Mouse (Mus musculus) midbrain, embryonic 11.5 days (tissue): ENCODE data around the gene Meioc. TPM values are rescaled to one million over a fixed set of nuclear protein-coding genes. Genes with fewer than 3 reads are reported as not detected.

Experiments used
- ATAC-seq: fragments of 200-750 bp; cut with Nextera tagmentation; 2 replicates; pipeline ENCODE4 v1.8.0; 2017; ENCODE audit warnings: moderate TSS enrichment, moderate library complexity; ENCODE audit not compliant: low FRiP score
- DNase-seq: peaks from one replicate; pipeline ENCODE4 v3.0.0; 2015; ENCODE audit warnings: low spot score; ENCODE audit errors: missing footprints
- H3K27ac ChIP-seq: fragments of 300-500 bp; sonication (generic); 2 replicates; pipeline ENCODE4 v1.5.1; 2014; ENCODE audit warnings: low read depth, low read length
- H3K27me3 ChIP-seq: fragments of 300-500 bp; sonication (generic); 2 replicates; pipeline ENCODE4 v1.6.1; 2014; ENCODE audit warnings: mild to moderate bottlenecking, low read length, moderate library complexity, mixed read lengths; ENCODE audit not compliant: control insufficient read depth, insufficient read depth
- H3K36me3 ChIP-seq: fragments of 300-500 bp; sonication (generic); 2 replicates; pipeline ENCODE4 v1.6.1; 2014; ENCODE audit warnings: mild to moderate bottlenecking, low read length, moderate library complexity, mixed read lengths; ENCODE audit not compliant: control insufficient read depth, insufficient read depth
- H3K4me1 ChIP-seq: fragments of 300-500 bp; sonication (generic); 2 replicates; pipeline ENCODE4 v1.6.1; 2014; ENCODE audit warnings: low read length; ENCODE audit not compliant: control insufficient read depth, insufficient read depth
- H3K4me2 ChIP-seq: fragments of 300-500 bp; sonication (generic); 2 replicates; pipeline ENCODE4 v1.6.1; 2014; ENCODE audit warnings: mild to moderate bottlenecking, moderate library complexity
- H3K4me3 ChIP-seq: fragments of 300-500 bp; sonication (generic); 2 replicates; pipeline ENCODE4 v1.5.1; 2014; ENCODE audit warnings: low read depth, low read length
- H3K9ac ChIP-seq: fragments of 300-500 bp; sonication (generic); 2 replicates; pipeline ENCODE4 v1.6.1; 2014; ENCODE audit warnings: low read length
- H3K9me3 ChIP-seq: fragments of 300-500 bp; sonication (generic); 2 replicates; pipeline ENCODE4 v1.6.1; 2016; ENCODE audit warnings: low read length; ENCODE audit not compliant: control insufficient read depth
- WGBS: fragments of 180-500 bp; shearing (Covaris S2); extraction: QIAGEN DNeasy Blood & Tissue Kit; methylation state at CpG from one replicate; pipeline ENCODE4 v1.1.7; 2014; 5-methylcytosine and 5-hydroxymethylcytosine counted together
- polyA plus RNA-seq: library from polyadenylated mRNA; unstranded; fragments of >200 nt; fragmentation: Nextera tagmentation; extraction: Ambion mirVana; gene quantifications from 2 replicates; pipeline ENCODE4 v1.2.1, GENCODE M21; 2014

The Meioc gene
- 0.40 and 0.62 TPM in 2 replicates for polyA plus RNA-seq

DNA sequence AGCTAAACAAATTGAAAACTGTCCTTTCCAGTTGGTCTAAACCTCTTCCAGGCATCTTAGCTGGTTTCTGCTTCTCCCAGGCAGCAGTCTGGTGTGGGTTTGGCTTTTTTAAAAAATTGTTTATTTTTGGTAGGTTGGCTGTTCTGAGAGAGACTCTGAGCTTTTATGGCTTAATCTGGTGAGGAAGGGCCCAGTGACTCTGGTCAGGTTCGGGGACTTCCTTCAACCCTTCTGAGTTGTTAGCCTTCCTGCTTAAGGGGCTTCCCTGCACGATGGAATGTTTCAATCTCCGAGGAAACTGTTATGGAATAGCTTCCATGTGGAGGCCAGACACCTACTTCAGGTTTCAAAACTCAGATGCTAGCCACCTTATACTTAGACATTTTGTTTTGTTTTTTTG lies at the start of gene Meioc:
Gene Meioc (plus strand): TSS at position 301 of the 400 bp plus-strand sequence.
- 79% methylated on average over 3 of the region's 3 CpGs for WGBS

DNA sequence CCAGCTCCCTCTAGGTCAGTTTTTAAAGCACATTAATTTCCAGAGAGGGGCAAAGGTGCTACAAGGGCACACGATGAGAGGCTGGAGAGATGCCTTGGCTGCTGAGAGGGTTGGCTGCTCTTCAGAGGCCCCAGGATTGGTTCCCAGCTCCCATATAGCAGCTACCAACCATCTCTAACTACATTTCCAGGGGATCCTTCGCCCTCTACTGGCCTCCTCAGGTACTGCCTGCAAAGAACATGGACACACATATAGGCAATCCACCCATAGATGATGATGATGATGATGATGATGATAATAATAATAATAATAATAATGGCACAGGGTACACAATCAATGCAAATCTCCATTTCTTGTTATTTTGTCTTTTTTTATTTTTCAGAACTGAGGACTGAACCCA lies 44.1 kb upstream of the Meioc start:
- no peak for DNase-seq
- 67% methylated on average over 2 of the region's 2 CpGs for WGBS
- H3K27ac ChIP-seq: no peak overlapping the region
- no peak overlapping the region for H3K4me3 ChIP-seq
- no peak overlapping the region for H3K4me2 ChIP-seq
- H3K36me3 ChIP-seq: no peaks in the 10 kb centered on the region
- H3K9ac ChIP-seq: no peak overlapping the region
- no peaks in the 10 kb centered on the region for H3K27me3 ChIP-seq
- ATAC-seq: no peak
- H3K9me3 ChIP-seq: peaks cover 4% of the 10 kb centered on the region; the same call in 1 of the 2 replicates
- peaks cover 10% of the 10 kb centered on the region for H3K4me1 ChIP-seq

More for the DNA sequence above, at the start of gene Meioc:
- Histone ChIP-seq H3K9me3 (peaks cover 7% of the 10 kb centered on the region), H3K4me3 (no peak within 1 kb of the TSS), H3K27me3 (peaks cover 9% of the 10 kb centered on the region), H3K4me1 (no peaks in the 10 kb centered on the region), H3K36me3 (no peaks in the 10 kb centered on the region), H3K4me2 (no peak within 1 kb of the TSS), H3K27ac (no peak within 1 kb of the TSS), H3K9ac (no peak within 1 kb of the TSS)
- ATAC-seq (no peak), DNase-seq (no peak)

DNA sequence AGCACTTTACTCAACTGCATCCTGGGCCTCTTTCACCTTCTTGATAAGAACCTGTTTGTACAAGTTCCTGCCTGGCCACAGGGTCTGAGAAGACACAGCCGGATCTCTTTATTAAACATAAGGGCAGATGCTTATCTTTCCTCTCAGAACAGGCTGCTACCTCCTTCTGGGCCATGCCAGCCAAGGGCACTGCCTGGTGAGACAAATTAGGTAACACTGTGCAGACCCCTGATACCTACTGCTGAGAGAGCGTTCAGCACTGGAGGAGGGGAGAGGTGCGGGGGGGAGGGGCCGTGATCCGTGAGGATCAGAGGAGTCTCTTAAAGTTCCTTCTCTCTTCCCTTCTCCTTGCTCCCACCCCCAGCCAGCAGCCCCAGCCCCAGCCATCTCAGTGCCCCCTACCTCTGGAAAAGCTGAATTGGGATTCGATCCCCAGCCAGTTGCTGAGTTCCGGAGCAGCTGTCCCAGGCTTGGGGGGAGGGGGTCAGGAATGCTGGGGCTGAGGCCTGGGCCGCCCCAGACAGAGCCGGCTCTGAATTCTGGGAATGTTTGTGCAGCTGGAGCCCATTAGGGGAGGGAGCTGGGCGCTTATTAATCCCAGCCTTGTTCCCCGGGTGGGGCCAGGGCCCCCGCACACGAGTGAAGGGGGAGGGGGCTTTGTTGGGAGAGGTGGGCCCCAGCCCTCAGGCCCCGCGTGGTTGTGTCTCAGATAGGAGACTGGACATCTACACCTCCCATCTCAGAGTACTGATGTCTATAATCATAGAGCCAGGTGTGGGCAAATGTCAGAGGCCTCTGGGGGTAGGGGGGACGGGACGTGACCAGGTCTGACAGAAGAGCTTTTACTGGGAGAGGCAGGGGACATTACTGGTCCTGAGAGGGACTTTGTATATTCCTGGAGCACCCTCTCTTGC lies 39.4 kb upstream of the Meioc start:
- Histone ChIP-seq H3K9me3 (peaks cover 4% of the 10 kb centered on the region; the same call in 1 of the 2 replicates), H3K27ac (peak overlapping the region; percentile 52), H3K4me2 (0 out of 2 replicates have a peak overlapping the region, but pooled peaks have one; percentile 20), H3K27me3 (no peaks in the 10 kb centered on the region), H3K4me1 (peaks cover 22% of the 10 kb centered on the region), H3K9ac (peak overlapping the region; percentile 47), H3K36me3 (no peaks in the 10 kb centered on the region), H3K4me3 (no peak overlapping the region)
- peak; percentile 91 for DNase-seq
- ATAC-seq: peak; percentile 83
- 8% methylated on average over 16 of the region's 17 CpGs for WGBS

DNA sequence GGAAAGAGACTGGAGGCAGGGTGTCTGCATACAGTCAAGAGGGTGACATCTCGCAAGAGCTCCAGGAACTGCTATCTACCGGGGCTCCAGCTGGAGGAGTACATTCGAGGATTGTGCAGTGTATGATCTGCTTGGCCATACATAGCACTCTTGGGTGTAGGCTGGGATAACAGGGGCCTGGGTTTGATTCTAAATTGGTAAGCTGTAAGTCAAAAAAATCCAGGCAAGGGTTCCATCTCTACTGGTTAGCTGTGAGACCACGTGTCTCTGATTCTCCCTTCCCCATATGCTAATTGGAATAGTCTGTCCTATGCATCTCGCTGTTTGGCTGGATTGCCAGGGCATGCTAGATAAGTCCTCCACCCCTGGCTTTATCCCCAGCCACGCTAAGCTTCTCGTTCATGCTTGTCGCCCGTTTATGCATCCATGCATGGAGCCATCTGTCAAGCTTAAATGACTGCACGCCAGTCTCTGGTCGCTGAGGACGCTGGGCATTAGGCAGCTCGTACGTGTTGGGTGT lies 38.6 kb upstream of the Meioc start:
- H3K9me3 ChIP-seq: no peaks in the 10 kb centered on the region
- H3K36me3 ChIP-seq: no peaks in the 10 kb centered on the region
- peak overlapping the region; percentile 47; the same call in 1 of the 2 replicates for H3K9ac ChIP-seq
- peak; percentile 67 for ATAC-seq
- peak overlapping the region; percentile 52 for H3K27ac ChIP-seq
- H3K4me2 ChIP-seq: peak overlapping the region; percentile 12; the same call in 1 of the 2 replicates
- peaks cover 22% of the 10 kb centered on the region for H3K4me1 ChIP-seq
- peak; percentile 92 for DNase-seq
- H3K4me3 ChIP-seq: no peak overlapping the region
- H3K27me3 ChIP-seq: no peaks in the 10 kb centered on the region
- 28% methylated on average over 14 of the region's 14 CpGs for WGBS

DNA sequence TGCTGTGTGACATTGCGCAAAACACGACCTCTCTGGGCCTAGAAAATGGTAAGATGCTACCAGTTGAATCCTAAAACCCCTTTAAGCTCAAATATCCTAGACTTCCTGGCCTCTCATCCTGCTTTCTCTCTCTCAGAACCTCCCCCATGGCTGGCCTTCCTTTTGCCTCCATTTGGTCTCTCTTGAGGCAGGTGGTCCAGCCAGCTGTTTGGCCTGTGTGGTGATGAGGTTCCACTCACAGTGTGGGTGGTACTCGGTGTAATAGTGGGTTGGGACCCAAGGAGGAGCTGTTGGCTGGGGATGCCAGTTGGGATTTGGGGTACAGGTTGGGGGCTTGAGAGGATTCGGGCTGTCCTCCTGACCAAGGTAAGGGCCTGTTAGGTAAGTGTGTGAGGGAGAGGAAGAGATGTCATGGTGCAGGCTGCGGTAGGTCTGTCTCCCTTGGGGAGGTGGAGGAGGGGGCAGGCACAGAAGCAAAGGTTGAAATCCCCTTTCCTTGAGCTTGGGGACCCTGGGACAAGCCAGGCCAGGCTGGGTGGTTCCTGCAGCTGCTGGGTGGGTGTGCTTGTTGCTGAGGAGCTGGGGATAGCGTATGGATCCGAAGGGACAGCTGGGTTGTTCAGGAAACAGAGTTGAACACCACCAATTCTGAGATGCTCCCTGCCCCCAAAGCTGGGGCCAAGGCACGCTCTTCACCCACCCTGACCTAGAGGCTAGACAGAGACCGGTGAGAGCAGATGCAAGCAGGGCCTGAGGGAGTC lies 36.2 kb upstream of the Meioc start:
- H3K4me3 ChIP-seq: no peak overlapping the region
- peaks cover 35% of the 10 kb centered on the region for H3K4me1 ChIP-seq
- no peak overlapping the region for H3K27ac ChIP-seq
- H3K36me3 ChIP-seq: no peaks in the 10 kb centered on the region
- no peak overlapping the region for H3K9ac ChIP-seq
- no peaks in the 10 kb centered on the region for H3K9me3 ChIP-seq
- H3K4me2 ChIP-seq: no peak overlapping the region
- no peak for DNase-seq
- ATAC-seq: no peak
- no peaks in the 10 kb centered on the region for H3K27me3 ChIP-seq
- 82% methylated on average over 9 of the region's 9 CpGs for WGBS

DNA sequence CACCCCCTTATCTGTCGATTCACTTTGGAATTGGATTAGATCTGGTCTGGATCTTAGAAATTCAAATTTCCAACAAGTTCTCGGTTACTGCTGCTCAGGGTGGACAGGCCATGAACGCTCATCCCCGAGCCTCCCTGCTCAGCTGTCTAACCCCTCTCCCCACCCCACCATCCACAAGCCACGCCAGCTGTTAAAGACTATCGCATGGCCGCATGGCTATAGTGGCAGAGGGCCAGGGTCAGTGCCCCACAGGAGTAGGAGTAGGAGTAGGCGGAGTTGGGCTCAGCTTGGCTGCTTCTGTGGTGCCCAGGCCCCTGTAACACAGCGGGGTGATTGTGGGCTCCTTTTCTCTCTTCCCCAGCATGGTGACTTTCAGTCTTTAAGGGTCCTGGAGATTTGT lies 35.0 kb upstream of the Meioc start:
- Histone ChIP-seq H3K9ac (no peak overlapping the region), H3K4me1 (peaks cover 39% of the 10 kb centered on the region), H3K4me3 (no peak overlapping the region), H3K4me2 (no peak overlapping the region), H3K27ac (no peak overlapping the region), H3K9me3 (no peaks in the 10 kb centered on the region), H3K36me3 (no peaks in the 10 kb centered on the region), H3K27me3 (no peaks in the 10 kb centered on the region)
- no peak for ATAC-seq
- WGBS: 39% methylated on average over 9 of the region's 9 CpGs
- DNase-seq: no peak

DNA sequence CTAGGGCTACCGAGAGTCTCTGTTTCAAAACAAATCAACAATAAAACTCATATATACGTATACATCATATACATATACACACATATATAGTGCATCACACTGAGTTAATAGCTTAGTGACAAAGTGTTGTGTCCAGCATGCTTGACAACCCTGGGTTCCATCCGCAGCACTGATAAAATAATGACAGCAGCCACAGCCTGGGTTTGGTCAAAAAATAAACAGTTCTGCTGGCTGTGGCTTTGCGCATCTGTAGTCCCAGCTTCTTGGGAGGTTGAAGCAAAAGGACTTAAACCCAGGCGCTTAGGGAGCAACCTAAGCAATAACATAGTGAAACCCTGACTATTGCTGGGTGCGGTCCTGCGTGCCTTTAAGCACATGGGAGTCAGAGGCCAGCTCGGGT lies 34.1 kb upstream of the Meioc start:
- Histone ChIP-seq H3K36me3 (no peaks in the 10 kb centered on the region), H3K9ac (no peak overlapping the region), H3K4me3 (no peak overlapping the region), H3K4me2 (no peak overlapping the region), H3K27me3 (no peaks in the 10 kb centered on the region), H3K4me1 (peaks cover 31% of the 10 kb centered on the region), H3K9me3 (no peaks in the 10 kb centered on the region), H3K27ac (no peak overlapping the region)
- no peak for ATAC-seq
- DNase-seq: no peak
- 65% methylated on average over 8 of the region's 8 CpGs for WGBS

DNA sequence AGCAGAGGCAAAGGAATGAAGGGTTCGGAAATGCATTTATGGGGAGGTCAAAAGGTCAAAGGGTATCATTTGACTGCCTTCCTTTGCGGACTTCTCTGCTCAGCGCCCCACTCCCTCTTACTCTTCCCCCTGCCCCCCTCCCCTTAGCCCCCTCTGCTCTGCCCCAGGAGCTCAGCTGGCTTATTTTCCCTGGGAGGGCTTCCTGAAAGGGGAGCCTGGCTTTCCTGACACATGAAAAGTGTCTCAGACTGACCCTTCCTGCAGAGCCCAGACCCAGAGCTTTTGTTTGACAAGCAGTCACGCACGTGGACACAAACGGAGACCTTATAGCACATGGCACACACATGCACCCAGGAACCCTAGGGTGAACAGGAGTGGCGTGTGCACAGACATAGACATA lies 32.8 kb upstream of the Meioc start:
- Histone ChIP-seq H3K4me1 (peaks cover 24% of the 10 kb centered on the region), H3K9me3 (no peaks in the 10 kb centered on the region), H3K27ac (no peak overlapping the region), H3K9ac (no peak overlapping the region; the same call in 1 of the 2 replicates), H3K4me2 (no peak overlapping the region), H3K27me3 (no peaks in the 10 kb centered on the region), H3K4me3 (no peak overlapping the region), H3K36me3 (no peaks in the 10 kb centered on the region)
- ATAC-seq: no peak
- peak; percentile 86 for DNase-seq
- WGBS: 11% methylated on average over 7 of the region's 7 CpGs
